Mouse (Mus musculus) Muller cell, postnatal 12 days (primary cell): Measurements from ENCODE around the gene Xpo6.

Experiments used
- DNase-seq: peaks from one replicate; pipeline ENCODE4 v3.0.0-alpha.2; 2015; ENCODE audit errors: inconsistent ontology term

Xpo6 gene

GRCm38 (mm10) chr7:126194175-126194574, 6.1 kb downstream of the Xpo6 start:
- no peak for DNase-seq

DNA sequence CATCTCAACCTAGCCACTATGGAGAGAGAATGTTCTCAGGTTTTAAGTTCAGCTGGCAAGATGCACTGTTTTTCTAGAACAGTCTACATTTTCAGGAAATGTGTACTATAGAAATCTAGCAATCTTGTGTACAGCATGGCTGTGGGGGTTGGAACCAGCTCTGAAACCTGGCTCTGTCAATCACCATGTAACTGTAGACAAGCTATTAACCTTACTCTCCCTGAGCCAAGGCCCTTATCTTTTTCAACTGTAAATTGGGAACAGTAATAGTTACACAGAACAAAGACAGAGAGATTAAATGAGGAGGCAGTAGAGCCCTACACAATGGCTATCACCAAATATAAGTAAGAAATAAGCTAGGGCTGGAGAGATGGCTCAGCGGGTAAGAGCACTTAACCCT, 8.8 kb downstream of the Xpo6 start:
- no peak for DNase-seq

DNA sequence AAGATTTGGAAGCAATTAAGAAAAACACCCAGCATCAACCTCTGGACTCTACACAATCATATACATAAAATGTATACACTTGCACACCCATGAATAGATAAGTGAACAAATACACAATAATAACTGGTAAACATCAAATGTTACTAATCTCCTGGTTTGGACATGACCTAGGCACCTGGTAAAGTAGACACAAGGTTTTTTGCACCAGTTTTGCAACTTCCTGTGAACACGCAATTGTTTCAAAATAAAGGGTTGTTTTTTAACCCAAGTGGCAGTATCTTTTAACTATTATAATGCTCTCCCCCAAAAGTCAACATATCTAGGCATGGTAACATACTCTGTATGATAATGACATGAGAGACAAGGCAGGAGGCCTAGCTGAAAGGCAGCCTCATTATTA, 10.8 kb downstream of the Xpo6 start:
- no peak for DNase-seq

- DNase-seq: no peak
These were observed 14.3 kb downstream of the Xpo6 start for GRCm38 (mm10) chr7:126185999-126186398.

GRCm38 (mm10) chr7:126183583-126183982, 16.7 kb downstream of the Xpo6 start:
- DNase-seq: no peak

- no peak for DNase-seq
These were observed 18.8 kb downstream of the Xpo6 start for GRCm38 (mm10) chr7:126181487-126181886.

- DNase-seq: no peak
These were observed 19.3 kb downstream of the Xpo6 start for GRCm38 (mm10) chr7:126180956-126181355.

DNA sequence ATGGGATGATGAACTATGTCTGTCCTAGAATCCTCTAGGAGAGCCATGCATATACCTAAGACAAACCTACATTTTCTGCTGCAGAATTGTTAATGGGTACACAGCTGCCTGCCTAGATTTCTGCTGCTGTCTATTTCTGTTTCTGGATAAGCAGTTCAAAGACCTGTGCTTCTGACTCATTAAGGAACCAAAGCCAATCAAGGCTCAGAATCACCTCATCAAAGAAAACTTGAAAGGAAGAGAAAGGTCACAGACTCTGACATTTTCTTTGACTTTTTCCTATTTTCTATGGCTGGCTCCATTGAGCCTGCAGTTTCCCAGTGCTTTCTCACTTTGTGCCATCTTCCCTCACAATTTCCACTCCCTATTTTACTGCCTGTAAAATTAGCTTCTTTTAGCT, 21.5 kb downstream of the Xpo6 start:
- no peak for DNase-seq

DNA sequence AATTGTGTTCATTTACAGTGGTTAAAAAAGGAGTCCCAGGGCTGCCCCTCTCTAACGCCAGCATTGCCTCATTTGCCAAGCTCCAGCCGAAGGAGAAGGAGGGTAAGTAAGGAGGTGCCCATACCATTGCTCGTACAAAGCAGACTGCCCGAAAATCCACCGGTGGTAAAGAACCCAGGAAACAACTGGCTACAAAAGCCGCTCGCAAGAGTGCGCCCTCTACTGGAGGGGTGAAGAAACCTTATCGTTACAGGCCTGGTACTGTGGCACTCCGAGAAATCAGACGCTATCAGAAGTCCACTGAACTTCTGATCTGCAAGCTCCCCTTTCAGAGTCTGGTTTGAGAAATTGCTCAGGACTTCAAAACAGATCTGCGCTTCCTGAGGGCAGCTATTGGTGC, 24.3 kb downstream of the Xpo6 start:
- DNase-seq: no peak

DNA sequence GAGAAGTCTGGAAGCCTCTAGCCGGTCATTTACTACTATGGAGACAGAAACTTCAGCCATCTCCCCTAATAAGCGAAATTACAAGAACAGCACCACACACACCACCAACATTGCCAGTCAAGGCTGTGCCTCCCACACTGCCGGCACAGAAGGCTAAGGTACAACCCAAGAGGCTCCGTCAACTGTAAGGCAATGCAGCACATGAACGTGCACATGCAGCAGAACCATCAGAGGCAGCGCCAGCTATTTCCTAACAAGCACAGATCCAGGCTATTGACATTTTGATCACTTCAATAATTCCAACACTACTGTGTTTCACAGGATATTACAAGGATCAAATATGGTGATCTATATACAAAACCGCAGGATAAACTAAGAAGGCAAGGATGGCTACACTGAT, 24.8 kb downstream of the Xpo6 start:
- no peak for DNase-seq

DNA sequence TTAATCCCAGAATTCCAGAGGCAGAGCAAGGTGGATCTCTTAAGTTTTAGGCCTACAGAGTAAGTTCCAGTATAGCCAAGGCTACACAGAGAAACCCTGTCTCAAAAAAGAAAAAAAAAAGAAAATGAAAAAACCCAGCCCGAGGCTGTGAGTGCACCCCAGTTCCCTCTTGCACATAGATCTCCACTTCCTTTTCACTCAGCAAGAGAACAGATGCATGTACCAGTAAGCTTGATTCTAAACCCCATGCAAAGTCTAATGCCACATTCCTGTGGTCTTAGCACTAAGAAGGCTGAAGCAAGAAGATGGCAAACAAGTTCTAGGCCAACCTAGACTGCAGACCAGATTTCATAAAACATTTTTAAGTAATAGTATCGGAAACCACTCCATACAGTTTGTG, 25.4 kb downstream of the Xpo6 start:
- DNase-seq: no peak

DNA sequence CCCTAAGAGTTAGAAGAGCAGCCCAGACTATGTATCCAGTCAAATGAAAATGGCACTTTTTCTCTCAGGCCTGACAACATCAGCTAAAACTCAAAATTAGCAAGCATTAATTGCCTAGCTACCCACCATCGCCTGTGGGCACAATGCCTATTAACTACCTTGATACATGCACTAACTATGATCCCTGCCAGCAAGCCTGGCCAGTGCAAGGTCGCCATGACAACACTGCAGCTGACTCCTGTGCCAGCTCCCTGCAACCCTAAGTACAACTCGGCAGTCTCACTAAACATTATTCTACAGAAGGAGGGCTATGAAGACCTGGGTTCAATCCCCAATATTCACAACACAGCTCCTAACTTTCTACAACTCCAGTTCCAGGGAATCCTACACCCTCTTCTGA, 28.3 kb downstream of the Xpo6 start:
- DNase-seq: no peak

GRCm38 (mm10) chr7:126168584-126168983, 31.7 kb downstream of the Xpo6 start:
- DNase-seq: no peak

DNA sequence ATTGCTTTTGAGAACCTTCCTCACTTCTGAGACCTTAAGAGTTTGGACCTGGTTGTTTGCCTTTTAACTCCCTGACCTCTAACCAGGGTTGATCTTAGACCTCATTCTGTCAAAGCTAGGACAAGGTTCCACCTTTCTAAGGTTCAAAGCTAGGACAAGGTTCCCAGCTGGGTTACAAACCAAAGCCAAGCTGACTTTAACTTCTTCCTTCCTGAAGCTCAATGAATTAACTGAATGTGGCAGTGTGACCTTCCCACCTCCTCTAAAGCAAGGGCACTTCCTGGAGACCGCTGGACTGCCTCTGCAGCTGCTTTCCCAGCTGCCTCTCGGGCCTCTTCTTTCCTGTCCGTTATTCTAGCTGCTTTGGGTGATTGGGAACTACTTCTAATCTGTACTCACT, 32.9 kb downstream of the Xpo6 start:
- DNase-seq: no peak

GRCm38 (mm10) chr7:126166571-126166970, 33.7 kb downstream of the Xpo6 start:
- no peak for DNase-seq

- no peak for DNase-seq
These were observed 42.1 kb downstream of the Xpo6 start for GRCm38 (mm10) chr7:126158238-126158637.

GRCm38 (mm10) chr7:126155746-126156145, 44.6 kb downstream of the Xpo6 start:
- no peak for DNase-seq

DNA sequence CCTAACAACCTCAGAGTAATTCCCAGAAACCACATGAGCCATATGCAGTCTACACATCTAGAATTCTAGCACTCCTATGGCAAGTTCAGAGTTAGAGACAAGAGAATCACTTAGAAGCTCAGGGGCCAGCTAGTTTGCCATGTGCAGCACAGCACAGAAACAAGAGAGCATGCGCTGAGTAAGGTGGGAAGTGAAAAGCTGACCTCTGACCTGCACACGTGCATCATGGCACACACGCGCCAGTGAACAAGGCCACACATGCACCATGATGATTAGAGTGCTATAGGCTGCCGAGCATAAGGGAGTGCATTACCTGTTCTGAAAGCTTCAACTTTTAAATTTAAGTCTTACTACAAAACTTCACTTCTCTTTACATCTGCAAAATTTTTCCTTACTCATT, 45.6 kb downstream of the Xpo6 start:
- no peak for DNase-seq

GRCm38 (mm10) chr7:126152324-126152723, 48.0 kb downstream of the Xpo6 start:
- no peak for DNase-seq

GRCm38 (mm10) chr7:126146156-126146555, 54.1 kb downstream of the Xpo6 start:
- DNase-seq: no peak

DNA sequence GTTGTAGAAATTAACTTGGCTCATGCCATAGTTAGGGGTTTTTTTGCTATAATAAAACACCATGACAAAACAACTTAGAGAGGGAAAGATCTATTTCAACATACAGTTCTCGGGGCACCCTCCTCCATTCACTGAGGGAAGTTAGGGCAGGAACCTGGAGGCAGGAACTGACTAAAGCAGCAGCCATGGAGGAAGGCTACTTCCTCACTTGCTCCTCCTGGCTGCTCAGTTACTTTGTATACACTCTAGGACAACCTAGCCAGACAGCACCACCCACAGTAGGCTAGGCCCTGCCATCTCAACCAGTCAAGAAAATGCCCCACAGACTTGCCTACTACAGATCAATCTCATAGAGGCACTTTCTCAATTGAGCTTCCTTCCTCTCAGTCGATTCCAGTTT, 55.9 kb downstream of the Xpo6 start:
- no peak for DNase-seq

- DNase-seq: peak; percentile 5
These were observed 62.5 kb downstream of the Xpo6 start for GRCm38 (mm10) chr7:126137850-126138249.

DNA sequence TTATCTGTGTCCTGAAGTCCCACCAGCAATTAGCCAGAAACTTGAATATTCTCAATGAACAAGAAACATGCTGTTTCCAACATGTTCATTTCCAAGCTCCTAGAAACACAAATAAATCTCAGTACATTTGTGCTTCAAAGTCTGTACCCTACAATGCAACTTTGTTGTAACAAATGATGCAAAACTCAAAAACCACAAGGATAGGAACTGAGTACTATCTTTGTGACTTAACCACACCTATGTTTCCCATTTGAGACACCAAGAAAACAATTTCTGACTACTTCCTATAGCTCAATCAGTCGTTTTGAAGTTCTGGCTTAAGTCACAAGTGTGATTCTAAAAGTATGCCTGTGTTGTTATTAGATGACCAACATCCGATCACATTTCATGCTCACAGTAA, 64.9 kb downstream of the Xpo6 start:
- no peak for DNase-seq

DNA sequence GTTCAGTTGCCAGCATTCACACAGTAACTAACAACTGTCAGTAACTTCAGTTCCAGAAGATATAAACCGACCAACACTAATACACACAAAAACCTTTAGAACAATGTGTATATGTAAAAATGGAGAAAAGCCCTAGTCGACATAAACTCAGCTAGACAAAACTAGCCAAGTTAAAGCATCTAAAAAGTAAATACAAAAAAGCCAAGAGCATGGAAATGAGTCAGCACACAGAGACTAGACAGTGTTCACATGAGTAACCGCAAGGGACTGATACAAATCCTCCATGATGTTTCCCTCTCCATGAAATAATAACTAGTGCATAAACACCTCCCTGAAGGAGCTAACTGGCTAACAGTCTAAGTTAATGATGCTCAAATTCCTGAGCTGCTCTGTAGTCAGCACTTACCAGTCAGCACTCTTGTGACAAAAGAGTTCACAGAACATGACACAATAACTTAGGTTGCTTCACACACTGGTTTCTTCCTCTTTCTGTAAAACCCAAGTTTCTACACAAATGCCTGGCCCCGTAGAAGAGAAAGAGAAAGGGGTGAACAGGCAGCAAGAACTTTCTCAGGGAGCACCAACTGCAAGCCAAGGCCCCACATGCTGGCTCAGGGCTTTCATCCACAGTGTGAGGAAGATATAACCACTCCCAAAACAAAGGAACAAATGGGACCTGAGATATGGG, 65.5 kb downstream of the Xpo6 start:
- peak; percentile 60 for DNase-seq
